Mouse (Mus musculus): ENCODE measurements around the gene Enc1.
"Not testable (repeated sequence)": the region's sequence is repeated elsewhere in the genome, so short reads cannot be mapped to it uniquely, and the experiment has no call there.

Gene Enc1

GRCm38 (mm10) chr13:97246217-97246616, 5.3 kb downstream of the Enc1 start:
- in situ Hi-C loops (cut with MboI; ENCODE audit: unreplicated experiment in 2 of 2): loop anchor here in 1 of 2 experiments (25.0 kb wide), 1 partner anchor 1016 kb away; the partner anchor contains the start of genes Ankra2 and Utp15

- in situ Hi-C loops (cut with MboI; ENCODE audit: unreplicated experiment in 2 of 2): loop anchor here in 1 of 2 experiments (25.0 kb wide), 1 partner anchor 1015 kb away; the partner anchor contains the start of genes Ankra2 and Utp15
Measured at GRCm38 (mm10) chr13:97247754-97248153, 6.8 kb downstream of the Enc1 start.

GRCm38 (mm10) chr13:97249051-97249461, 8.2 kb downstream of the Enc1 start:
- in situ Hi-C loops (cut with MboI; ENCODE audit: unreplicated experiment in 2 of 2): loop anchor here in 1 of 2 experiments (25.0 kb wide), 1 partner anchor 1013 kb away; the partner anchor contains the start of genes Ankra2 and Utp15

- in situ Hi-C loops (cut with MboI; ENCODE audit: unreplicated experiment in 2 of 2): loop anchor here in 1 of 2 experiments (25.0 kb wide), 1 partner anchor 1013 kb away; the partner anchor contains the start of genes Ankra2 and Utp15
Measured at GRCm38 (mm10) chr13:97249507-97250078, 8.7 kb downstream of the Enc1 start.

- in situ Hi-C loops (cut with MboI; ENCODE audit: unreplicated experiment in 2 of 2): no loop called here
Measured at GRCm38 (mm10) chr13:97250148-97250547, 9.2 kb downstream of the Enc1 start.

- in situ Hi-C loops (cut with MboI; ENCODE audit: unreplicated experiment in 2 of 2): no loop called here
Measured at GRCm38 (mm10) chr13:97250551-97251380, 9.9 kb downstream of the Enc1 start.

GRCm38 (mm10) chr13:97251736-97252135, 10.8 kb downstream of the Enc1 start:
- in situ Hi-C loops (cut with MboI; ENCODE audit: unreplicated experiment in 2 of 2): no loop called here

GRCm38 (mm10) chr13:97252469-97252868, 11.6 kb downstream of the Enc1 start:
- in situ Hi-C loops (cut with MboI; ENCODE audit: unreplicated experiment in 2 of 2): no loop called here

- in situ Hi-C loops (cut with MboI; ENCODE audit: unreplicated experiment in 2 of 2): no loop called here
Measured at GRCm38 (mm10) chr13:97253418-97253981, 12.6 kb downstream of the Enc1 start.

- in situ Hi-C loops (cut with MboI; ENCODE audit: unreplicated experiment in 2 of 2): no loop called here
Measured at GRCm38 (mm10) chr13:97253994-97254393, 13.1 kb downstream of the Enc1 start.

GRCm38 (mm10) chr13:97254564-97255164, 13.8 kb downstream of the Enc1 start:
- in situ Hi-C loops (cut with MboI; ENCODE audit: unreplicated experiment in 2 of 2): no loop called here

- in situ Hi-C loops (cut with MboI; ENCODE audit: unreplicated experiment in 2 of 2): no loop called here
Measured at GRCm38 (mm10) chr13:97255976-97256848, 15.3 kb downstream of the Enc1 start.

GRCm38 (mm10) chr13:97256849-97257379, 16.0 kb downstream of the Enc1 start:
- in situ Hi-C loops (cut with MboI; ENCODE audit: unreplicated experiment in 2 of 2): no loop called here

- in situ Hi-C loops (cut with MboI; ENCODE audit: unreplicated experiment in 2 of 2): no loop called here
Measured at GRCm38 (mm10) chr13:97259271-97259670, 18.4 kb downstream of the Enc1 start.

- in situ Hi-C loops (cut with MboI; ENCODE audit: unreplicated experiment in 2 of 2): no loop called here
Measured at GRCm38 (mm10) chr13:97260456-97261180, 19.7 kb downstream of the Enc1 start.

GRCm38 (mm10) chr13:97261549-97261948, 20.6 kb downstream of the Enc1 start:
- in situ Hi-C loops (cut with MboI; ENCODE audit: unreplicated experiment in 2 of 2): no loop called here

- in situ Hi-C loops (cut with MboI; ENCODE audit: unreplicated experiment in 2 of 2): no loop called here
Measured at GRCm38 (mm10) chr13:97262676-97263075, 21.8 kb downstream of the Enc1 start.

GRCm38 (mm10) chr13:97265534-97265933, 24.6 kb downstream of the Enc1 start:
- in situ Hi-C loops (cut with MboI; ENCODE audit: unreplicated experiment in 2 of 2): not testable (repeated sequence)

GRCm38 (mm10) chr13:97270723-97271122, 29.8 kb downstream of the Enc1 start:
- in situ Hi-C loops (cut with MboI; ENCODE audit: unreplicated experiment in 2 of 2): no loop called here

Data from v-Abl transformed pro-B cells (cell line).